Mouse (Mus musculus): ENCODE measurements around the gene Nlrp4f. TPM values are rescaled to one million over a fixed set of nuclear protein-coding genes. Genes with fewer than 3 reads are reported as not detected.

Gene Nlrp4f
- total and polyA plus RNA-seq, 2 experiments from 2014 or later: 0.15 TPM; not detected in 1

DNA sequence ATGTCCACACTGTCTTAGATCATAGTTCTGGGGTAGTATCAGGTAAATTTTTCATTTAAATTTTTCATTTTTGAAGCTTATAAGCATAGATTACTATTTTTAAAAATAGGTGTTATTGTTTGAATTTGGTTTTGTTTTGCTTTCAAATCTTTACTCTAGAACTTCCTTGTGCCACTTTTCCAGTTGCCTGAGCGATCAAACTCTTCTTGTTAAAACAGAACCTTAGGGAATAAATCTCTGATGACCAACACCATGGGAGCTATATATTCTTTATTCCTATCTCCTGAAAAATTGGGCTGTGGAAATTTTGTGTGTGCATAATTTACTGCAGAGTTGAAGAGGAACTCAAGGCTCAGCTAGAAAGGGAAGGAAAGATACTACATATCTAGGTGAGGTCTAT, 55.8 kb downstream of the Nlrp4f start, which contains the start of gene Olfr466:
TSS of gene Olfr466 (plus strand) at position 301 of the 400 bp plus-strand sequence.
- Histone ChIP-seq H3K4me3 (ENCODE audit: low read length) (no peak within 1 kb of the TSS), H3K36me3 (ENCODE audit: insufficient read depth, low read length) (no peaks in the 10 kb centered on the region), H3K27me3 (ENCODE audit: insufficient read depth, low read length) (no peaks in the 10 kb centered on the region), H3K9me3 (ENCODE audit: low read length) (no peaks in the 10 kb centered on the region), H3K4me2 (ENCODE audit: low read depth, low read length) (no peak within 1 kb of the TSS), H3K9ac (replicated peaks; ENCODE audit: low read length) (no peak within 1 kb of the TSS), H3K4me1 (ENCODE audit: insufficient read depth, low read length) (no peaks in the 10 kb centered on the region), H3K27ac (no peak within 1 kb of the TSS)
- 76% methylated on average over 1 of the region's 1 CpGs for WGBS
- ATAC-seq (no peak), DNase-seq (ENCODE audit: low spot score) (no peak)
- TF ChIP-seq CTCF (IDR thresholded peaks at IDR 0.05; ENCODE audit: low read depth): no peak

- Histone ChIP-seq H3K9ac (replicated peaks; ENCODE audit: low read length) (no peak within 1 kb of the TSS), H3K4me1 (ENCODE audit: insufficient read depth, low read length) (no peaks in the 10 kb centered on the region), H3K4me2 (ENCODE audit: low read depth, low read length) (no peak within 1 kb of the TSS), H3K4me3 (ENCODE audit: low read length) (no peak within 1 kb of the TSS), H3K9me3 (ENCODE audit: low read length) (no peaks in the 10 kb centered on the region), H3K27me3 (ENCODE audit: insufficient read depth, low read length) (no peaks in the 10 kb centered on the region), H3K27ac (no peak within 1 kb of the TSS), H3K36me3 (ENCODE audit: insufficient read depth, low read length) (no peaks in the 10 kb centered on the region)
- ATAC-seq (no peak), DNase-seq (ENCODE audit: low spot score) (no peak)
- no peak for TF ChIP-seq CTCF (IDR thresholded peaks at IDR 0.05; ENCODE audit: low read depth)
- WGBS: 88% methylated on average over 4 of the region's 4 CpGs
Observed at GRCm38 (mm10) chr13:65137789-65138188, 68.0 kb downstream of the Nlrp4f start, which contains the start of gene Olfr465-ps1. Gene Olfr465-ps1 (plus strand): TSS chr13:65138089.

Other genes with a start within 250 kb of the Nlrp4f start
- gene Spata31d1c, start 172.9 kb downstream of the Nlrp4f start, total RNA-seq (2014; rRNA removed): not detected in 2 replicates
- gene Spata31d1c, start 172.9 kb downstream of the Nlrp4f start, polyA plus RNA-seq (2015; fragmentation: Nextera tagmentation; extraction: Ambion mirVana): not detected in 2 replicates
- not detected in 2 replicates for gene Prss47, start 153.2 kb downstream of the Nlrp4f start, total RNA-seq (2014; rRNA removed)
- gene Prss47, start 153.2 kb downstream of the Nlrp4f start, polyA plus RNA-seq (2015; fragmentation: Nextera tagmentation; extraction: Ambion mirVana): not detected in 2 replicates
- gene Mfsd14b, start 93.0 kb downstream of the Nlrp4f start, total RNA-seq (2014; rRNA removed): 37.6 and 39.3 TPM in 2 replicates
- 21.4 and 22.4 TPM in 2 replicates for gene Mfsd14b, start 93.0 kb downstream of the Nlrp4f start, polyA plus RNA-seq (2015; fragmentation: Nextera tagmentation; extraction: Ambion mirVana)
- not detected in 2 replicates for gene Olfr465-ps1, start 67.9 kb downstream of the Nlrp4f start, total RNA-seq (2014; rRNA removed)
- not detected in 2 replicates for gene Olfr465-ps1, start 67.9 kb downstream of the Nlrp4f start, polyA plus RNA-seq (2015; fragmentation: Nextera tagmentation; extraction: Ambion mirVana)
- gene Olfr466, start 55.7 kb downstream of the Nlrp4f start, total RNA-seq (2014; rRNA removed): not detected in 2 replicates
- not detected in 2 replicates for gene Olfr466, start 55.7 kb downstream of the Nlrp4f start, polyA plus RNA-seq (2015; fragmentation: Nextera tagmentation; extraction: Ambion mirVana)
- gene Gm10775, start 53.6 kb upstream of the Nlrp4f start, total RNA-seq (2014; rRNA removed): not detected in 2 replicates
- 1.1 and 2.0 TPM in 2 replicates for gene Gm10775, start 53.6 kb upstream of the Nlrp4f start, polyA plus RNA-seq (2015; fragmentation: Nextera tagmentation; extraction: Ambion mirVana)
- gene Zfp369, start 72.8 kb upstream of the Nlrp4f start, total RNA-seq (2014; rRNA removed): 46.1 and 57.1 TPM in 2 replicates
- 9.1 and 9.3 TPM in 2 replicates for gene Zfp369, start 72.8 kb upstream of the Nlrp4f start, polyA plus RNA-seq (2015; fragmentation: Nextera tagmentation; extraction: Ambion mirVana)

Measured in hindbrain, postnatal 0 days (tissue).